ENCODE assay signal across 16 mouse cellular contexts in genomic region chr13:30036561-30036960, GRCm38 (mm10). TPM values are rescaled to one million over a fixed set of nuclear protein-coding genes. Genes with fewer than 3 reads are reported as not detected.
DNase-seq lines count a peak whose midpoint lies in the region; ATAC-seq and TF ChIP-seq lines count a peak whose summit lies in the region.
"Had no signal": no experiment of that assay in that cellular context is flagged by ENCODE, and none has a peak within 500 bp of the region (broad histone marks: within the 10 kb centered on the region; RNA-seq: fewer than 3 reads in every experiment).

No protein-coding gene starts in this region.

- TF ChIP-seq CTCF in ES-Bruce4 (IDR thresholded peaks at IDR 0.05; ENCODE audit: low read depth, low read length): no peak
- TF ChIP-seq CTCF in small intestine, adult 2 months (IDR thresholded peaks at IDR 0.05; ENCODE audit: extremely low read depth, insufficient read length, insufficient replicate concordance, low read depth, low read length): no peak

- no peaks in the 10 kb centered on the region for H3K27me3 ChIP-seq in ES-Bruce4 (ENCODE audit: control insufficient read depth, insufficient read depth, low read length, poor library complexity, severe bottlenecking)
- H3K27me3 ChIP-seq in small intestine, adult 2 months (ENCODE audit: control insufficient read depth, insufficient read depth, low read length): no peaks in the 10 kb centered on the region
- no peaks in the 10 kb centered on the region for H3K27me3 ChIP-seq in forebrain, embryonic 15.5 days
- H3K27me3 ChIP-seq: hindbrain, embryonic 12.5 days; limb, embryonic 15.5 days had no signal

- intact Hi-C loops in left cerebral cortex, postnatal 25 days (cut with DNase I): no loop called here

- DNase-seq in kidney, adult 8-10 months: peak; percentile 18 to 23
- no peak for DNase-seq in kidney, postnatal 10 days
- DNase-seq in induced T-regulatory cell, adult 2 months (ENCODE audit: low read depth): peak; percentile 80
- DNase-seq in left cerebral cortex, postnatal 25 days (ENCODE audit: low spot score in 2 of 2): no peak
- DNase-seq: cerebellum, adult 8-10 months; right cerebral cortex, postnatal 14 days; thymus, adult 2 months had no signal

- H3K4me1 ChIP-seq in ES-Bruce4 (ENCODE audit: control insufficient read depth, insufficient read depth, low read length): no peaks in the 10 kb centered on the region
- peaks cover 24% of the 10 kb centered on the region; the same call in 1 of the 2 replicates for H3K4me1 ChIP-seq in small intestine, adult 2 months (ENCODE audit: control insufficient read depth, insufficient read depth, insufficient read length, low read length)
- H3K4me1 ChIP-seq in forebrain, embryonic 15.5 days: no peaks in the 10 kb centered on the region
- H3K4me1 ChIP-seq: hindbrain, embryonic 12.5 days; limb, embryonic 15.5 days had no signal

- no peak for TF ChIP-seq POLR2A in ES-Bruce4 (IDR thresholded peaks at IDR 0.05; ENCODE audit: insufficient read depth, low read length)
- TF ChIP-seq POLR2A in small intestine, adult 2 months (IDR thresholded peaks at IDR 0.05; ENCODE audit: low read depth, low read length): no peak

- no peak overlapping the region for H3K9ac ChIP-seq in ES-Bruce4 (ENCODE audit: low read depth, poor library complexity, severe bottlenecking)
- H3K9ac ChIP-seq in forebrain, embryonic 15.5 days (replicated peaks): no peak overlapping the region
- H3K9ac ChIP-seq: hindbrain, embryonic 12.5 days; limb, embryonic 15.5 days had no signal

- ATAC-seq in forebrain, embryonic 15.5 days (replicated peaks): no peak
- ATAC-seq in erythroid progenitor cell, adult 5-6 weeks (replicated peaks; ENCODE audit: low FRiP score, poor library complexity, severe bottlenecking): no peak
- ATAC-seq: lung, postnatal 0 days had no signal

- TF ChIP-seq EP300 in ES-Bruce4 (IDR thresholded peaks at IDR 0.05; ENCODE audit: insufficient read depth, low read depth, low read length): 0 out of 2 replicates have a peak, but pooled peaks have one; percentile 46

- 23% methylated on average over 8 of the region's 8 CpGs for WGBS in small intestine, adult 2 months
- 77% methylated on average over 8 of the region's 8 CpGs for WGBS in forebrain, embryonic 15.5 days

- H3K36me3 ChIP-seq in ES-Bruce4 (ENCODE audit: control insufficient read depth, insufficient read depth, low read length, poor library complexity, severe bottlenecking): no peaks in the 10 kb centered on the region
- no peaks in the 10 kb centered on the region for H3K36me3 ChIP-seq in small intestine, adult 2 months (ENCODE audit: control insufficient read depth, insufficient read depth, low read length)
- no peaks in the 10 kb centered on the region for H3K36me3 ChIP-seq in forebrain, embryonic 15.5 days
- H3K36me3 ChIP-seq: hindbrain, embryonic 12.5 days; limb, embryonic 15.5 days had no signal

- H3K4me3 ChIP-seq in ES-Bruce4 (ENCODE audit: low read depth, low read length): no peak overlapping the region
- no peak overlapping the region for H3K4me3 ChIP-seq in small intestine, adult 2 months (ENCODE audit: low read depth, low read length)
- H3K4me3 ChIP-seq in forebrain, embryonic 15.5 days: no peak overlapping the region
- H3K4me3 ChIP-seq: erythroblast, embryonic 14.5 days; hindbrain, embryonic 12.5 days; layer of hippocampus, adult 2 months; limb, embryonic 15.5 days had no signal

- H3K27ac ChIP-seq in ES-Bruce4 (ENCODE audit: insufficient read depth, low read length): no peak overlapping the region
- peak overlapping the region; percentile 87 for H3K27ac ChIP-seq in small intestine, adult 2 months (ENCODE audit: insufficient read depth, low read depth, low read length)
- no peak overlapping the region for H3K27ac ChIP-seq in forebrain, embryonic 15.5 days (replicated peaks)
- H3K27ac ChIP-seq: hindbrain, embryonic 12.5 days; layer of hippocampus, adult 2 months; limb, embryonic 15.5 days had no signal

- no peak overlapping the region for H3K4me2 ChIP-seq in forebrain, embryonic 15.5 days (replicated peaks)
- H3K4me2 ChIP-seq: hindbrain, embryonic 12.5 days; limb, embryonic 15.5 days had no signal

- H3K9me3 ChIP-seq in ES-Bruce4 (replicated peaks; ENCODE audit: control insufficient read depth, insufficient read depth, low read length, poor library complexity, severe bottlenecking): no peaks in the 10 kb centered on the region
- H3K9me3 ChIP-seq in forebrain, embryonic 15.5 days: no peaks in the 10 kb centered on the region
- H3K9me3 ChIP-seq: hindbrain, embryonic 12.5 days; limb, embryonic 15.5 days had no signal

RNA-seq across cellular contexts. Expression of gene E2f3, which starts 50.7 kb away (rescaled TPM):
- polyA plus RNA-seq in ES-Bruce4 (2011; ENCODE audit: insufficient read depth, insufficient read length, low read depth, missing spikeins): 26.8 and 29.7 TPM in 2 replicates
- polyA plus RNA-seq in small intestine, adult 2 months (2012; rRNA removed): 1.3 and 3.4 TPM in 2 replicates
- 7.5 and 8.5 TPM in 2 replicates for polyA plus RNA-seq in forebrain, embryonic 15.5 days (2015; fragmentation: Nextera tagmentation; extraction: Ambion mirVana)
- 3.8 and 5.0 TPM in 2 replicates for total RNA-seq in erythroid progenitor cell, adult 5-6 weeks (2015; ENCODE audit: low replicate concordance)
- total RNA-seq in erythroid progenitor cell, adult 5-6 weeks (2017; ENCODE audit: low replicate concordance): 6.3 and 7.7 TPM in 2 replicates
- 10 to 100 TPM; 17.8 to 18.9 TPM for total RNA-seq in left cerebral cortex, postnatal 25 days (2021)

Comparison
In these comparisons a context has a peak if more than half of its experiments do, and no peak if none do; other contexts are left out.
1. DNase-seq: peak in kidney, adult 8-10 months (2 of 2) and induced T-regulatory cell, adult 2 months (single experiment); none in kidney, postnatal 10 days (single experiment) and left cerebral cortex, postnatal 25 days (0 of 2).